Mouse (Mus musculus): Measurements from ENCODE around the gene Pbld2. TPM values are rescaled to one million over a fixed set of nuclear protein-coding genes. Genes with fewer than 3 reads are reported as not detected.

Gene Pbld2
- polyA plus RNA-seq, 1 experiment from 2014 or later, result 0.84 TPM

DNA sequence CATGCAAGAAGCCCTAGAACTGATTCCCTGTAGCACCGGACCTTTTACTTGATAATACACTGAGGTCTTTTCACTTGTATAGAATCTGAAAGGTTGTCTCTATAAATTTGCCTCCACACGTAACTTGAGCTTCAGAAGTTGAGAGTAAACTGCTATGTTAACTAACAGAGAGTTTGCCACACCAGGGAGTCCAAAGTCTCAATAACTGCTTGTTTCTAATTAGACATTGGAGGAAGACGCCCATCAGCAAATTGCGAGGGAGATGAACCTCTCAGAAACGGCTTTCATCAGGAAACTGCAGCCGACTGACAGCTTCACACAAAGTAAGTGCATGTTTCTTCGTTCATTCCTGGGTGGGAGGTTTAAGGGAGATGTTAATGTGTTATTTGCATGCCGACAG, 41.4 kb downstream of the Pbld2 start:
- 55% methylated on average over 8 of the region's 8 CpGs for WGBS
- Histone ChIP-seq H3K9ac (replicated peaks; ENCODE audit: low read length) (no peak overlapping the region), H3K4me2 (ENCODE audit: low read depth, low read length) (no peak overlapping the region), H3K36me3 (replicated peaks; ENCODE audit: control insufficient read depth, insufficient read depth, low read depth, low read length) (no peaks in the 10 kb centered on the region), H3K4me1 (ENCODE audit: control insufficient read depth, insufficient read depth, low read length) (no peaks in the 10 kb centered on the region), H3K9me3 (replicated peaks; ENCODE audit: control insufficient read depth, low read length) (no peaks in the 10 kb centered on the region), H3K4me3 (ENCODE audit: low read depth, low read length) (no peak overlapping the region), H3K27me3 (ENCODE audit: control insufficient read depth, insufficient read depth, low read length) (no peaks in the 10 kb centered on the region), H3K27ac (replicated peaks; ENCODE audit: low read depth, low read length) (no peak overlapping the region)
- DNase-seq (ENCODE audit: low spot score), result no peak
- ATAC-seq (replicated peaks; ENCODE audit: insufficient number of reproducible peaks, low FRiP score, low TSS enrichment, low read depth), result no peak

DNA sequence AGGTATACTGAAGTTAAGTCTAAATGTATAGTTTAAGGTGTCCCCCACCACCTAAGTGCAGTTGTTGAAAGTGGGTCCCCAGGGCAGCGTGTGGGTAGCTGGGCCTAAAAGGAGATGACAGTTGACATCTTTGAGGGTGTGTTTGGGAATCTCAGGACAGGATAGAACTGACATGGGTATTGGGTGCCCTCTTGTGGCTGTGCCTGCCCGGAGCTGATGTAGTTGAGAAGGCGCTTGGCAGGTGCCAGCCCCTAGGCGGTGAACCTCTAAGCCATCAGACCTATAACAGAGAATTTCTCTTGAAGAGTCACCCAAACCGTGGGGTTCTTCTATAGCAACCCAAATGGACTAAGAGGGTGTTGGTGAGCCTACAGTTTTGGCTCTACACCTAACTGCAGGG, 41.9 kb downstream of the Pbld2 start:
- Histone ChIP-seq H3K4me2 (ENCODE audit: low read depth, low read length) (no peak overlapping the region), H3K9me3 (replicated peaks; ENCODE audit: control insufficient read depth, low read length) (no peaks in the 10 kb centered on the region), H3K4me1 (ENCODE audit: control insufficient read depth, insufficient read depth, low read length) (no peaks in the 10 kb centered on the region), H3K27me3 (ENCODE audit: control insufficient read depth, insufficient read depth, low read length) (no peaks in the 10 kb centered on the region), H3K36me3 (replicated peaks; ENCODE audit: control insufficient read depth, insufficient read depth, low read depth, low read length) (no peaks in the 10 kb centered on the region), H3K4me3 (ENCODE audit: low read depth, low read length) (no peak overlapping the region), H3K27ac (replicated peaks; ENCODE audit: low read depth, low read length) (no peak overlapping the region), H3K9ac (replicated peaks; ENCODE audit: low read length) (no peak overlapping the region)
- peak; percentile 53; the same call in 1 of the 2 replicates for ATAC-seq (replicated peaks; ENCODE audit: insufficient number of reproducible peaks, low FRiP score, low TSS enrichment, low read depth)
- DNase-seq (ENCODE audit: low spot score), result peak; percentile 82
- WGBS, result 12% methylated on average over 5 of the region's 5 CpGs

DNA sequence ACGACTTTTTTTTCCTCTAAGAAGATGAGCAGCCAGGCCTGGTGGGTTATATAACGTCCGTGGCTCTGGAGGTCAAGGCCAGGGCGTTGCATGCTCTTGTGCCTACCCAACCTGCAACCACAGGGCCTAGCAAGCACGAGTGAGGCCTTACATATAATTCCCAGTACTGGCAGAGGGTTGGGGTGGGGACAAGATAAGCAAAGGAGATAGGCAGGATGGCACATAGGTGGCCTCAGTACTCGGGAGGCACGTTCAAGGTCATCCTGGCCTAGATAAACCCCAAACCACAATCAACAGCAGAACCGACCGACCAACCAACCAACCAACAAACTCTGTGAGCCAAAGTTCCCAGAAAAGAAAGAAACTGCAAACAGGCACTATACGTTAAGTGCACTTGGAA, 62.2 kb downstream of the Pbld2 start:
- DNase-seq (ENCODE audit: low spot score), result no peak
- ATAC-seq (replicated peaks; ENCODE audit: insufficient number of reproducible peaks, low FRiP score, low TSS enrichment, low read depth), result no peak
- H3K27ac ChIP-seq (replicated peaks; ENCODE audit: low read depth, low read length), result no peak overlapping the region
- H3K27me3 ChIP-seq (ENCODE audit: control insufficient read depth, insufficient read depth, low read length), result peaks cover 2% of the 10 kb centered on the region; the same call in 1 of the 2 replicates
- WGBS, result 86% methylated on average over 10 of the region's 10 CpGs
- H3K4me3 ChIP-seq (ENCODE audit: low read depth, low read length), result no peak overlapping the region
- H3K36me3 ChIP-seq (replicated peaks; ENCODE audit: control insufficient read depth, insufficient read depth, low read depth, low read length), result no peaks in the 10 kb centered on the region
- H3K9me3 ChIP-seq (replicated peaks; ENCODE audit: control insufficient read depth, low read length), result no peaks in the 10 kb centered on the region
- no peak overlapping the region for H3K9ac ChIP-seq (replicated peaks; ENCODE audit: low read length)
- H3K4me2 ChIP-seq (ENCODE audit: low read depth, low read length), result no peak overlapping the region
- H3K4me1 ChIP-seq (ENCODE audit: control insufficient read depth, insufficient read depth, low read length), result 0 out of 2 replicates have a peak, but pooled peaks cover 2% of the 10 kb centered on the region

DNA sequence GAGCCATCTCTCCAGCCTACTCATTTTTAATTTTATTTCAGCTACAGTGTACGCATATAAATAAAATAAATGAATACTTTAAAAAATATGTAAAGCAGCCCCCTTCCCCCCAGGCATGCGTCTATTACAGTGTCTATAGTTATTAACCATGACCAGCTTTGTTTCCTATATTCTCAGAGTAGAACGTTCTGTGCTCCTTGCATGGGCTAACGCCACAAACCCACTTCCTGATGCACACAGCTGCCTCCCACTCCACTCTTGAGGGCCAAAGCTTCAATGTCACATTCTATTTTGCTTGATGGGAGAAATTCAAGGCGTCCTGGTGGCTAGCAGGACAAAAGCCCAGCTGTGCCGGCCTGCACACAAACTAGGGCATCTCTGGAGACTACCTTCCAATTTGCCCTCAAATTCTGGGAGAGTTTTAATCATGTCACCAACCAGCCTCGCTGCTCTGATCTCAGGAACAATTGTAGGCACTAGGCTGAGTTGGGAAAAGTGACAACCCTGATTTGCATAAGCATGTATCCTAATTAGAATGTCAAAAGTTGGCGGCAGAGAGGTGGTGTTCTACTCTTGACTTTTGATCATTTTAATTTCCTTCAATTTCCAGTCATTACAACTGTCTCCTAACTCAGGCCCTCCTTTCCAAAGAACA, 65.1 kb downstream of the Pbld2 start:
- 28% methylated on average over 8 of the region's 8 CpGs for WGBS
- no peak; the same call in 1 of the 2 replicates for ATAC-seq (replicated peaks; ENCODE audit: insufficient number of reproducible peaks, low FRiP score, low TSS enrichment, low read depth)
- DNase-seq (ENCODE audit: low spot score), result peak; percentile 28

DNA sequence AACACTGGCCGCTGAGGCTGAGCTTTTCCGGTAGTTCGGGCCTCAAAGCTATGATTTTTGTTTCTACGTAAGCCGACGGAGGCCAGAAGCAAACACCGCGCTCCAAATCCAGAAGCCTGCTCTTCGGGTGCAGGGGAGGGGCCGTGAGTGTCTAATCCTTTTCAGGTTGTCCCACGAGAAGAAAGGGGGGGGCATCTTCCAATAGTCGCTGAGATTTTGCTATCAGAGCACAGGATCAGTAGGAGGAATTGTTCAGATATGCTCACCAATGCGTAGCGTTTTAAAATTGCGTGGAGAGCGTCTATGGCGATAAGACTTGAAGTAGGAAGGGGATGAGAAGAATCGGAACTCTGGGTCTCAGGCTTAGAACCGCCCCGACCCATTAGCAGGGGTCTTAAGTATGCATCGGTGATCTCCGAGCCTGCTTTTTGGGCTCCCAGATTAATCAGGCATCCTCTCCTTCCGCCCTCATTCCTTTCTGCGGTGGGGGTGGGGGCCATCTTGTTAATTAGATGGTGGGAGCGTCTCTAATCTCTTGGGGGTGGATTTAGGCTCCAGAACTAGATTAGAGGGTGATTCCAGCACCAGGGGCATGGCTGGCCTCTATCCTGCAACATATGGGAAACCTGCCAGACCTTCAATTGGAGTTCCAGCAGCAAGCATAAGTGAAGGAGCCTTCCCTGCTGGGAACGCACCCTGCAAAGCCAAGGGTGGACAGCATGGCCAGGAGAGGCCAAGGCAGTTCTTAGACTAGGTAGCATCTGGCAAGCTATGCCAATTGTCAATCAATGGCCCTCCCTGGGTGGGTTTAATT, 65.8 kb downstream of the Pbld2 start:
- Histone ChIP-seq H3K27ac (replicated peaks; ENCODE audit: low read depth, low read length) (no peak overlapping the region), H3K4me3 (ENCODE audit: low read depth, low read length) (peak overlapping the region; percentile 27), H3K4me2 (ENCODE audit: low read depth, low read length) (peak overlapping the region; percentile 57), H3K4me1 (ENCODE audit: control insufficient read depth, insufficient read depth, low read length) (0 out of 2 replicates have a peak, but pooled peaks cover 2% of the 10 kb centered on the region), H3K36me3 (replicated peaks; ENCODE audit: control insufficient read depth, insufficient read depth, low read depth, low read length) (no peaks in the 10 kb centered on the region), H3K9me3 (replicated peaks; ENCODE audit: control insufficient read depth, low read length) (no peaks in the 10 kb centered on the region), H3K27me3 (ENCODE audit: control insufficient read depth, insufficient read depth, low read length) (peaks cover 2% of the 10 kb centered on the region; the same call in 1 of the 2 replicates), H3K9ac (replicated peaks; ENCODE audit: low read length) (peak overlapping the region; percentile 47)
- WGBS, result 5% methylated on average over 26 of the region's 26 CpGs
- ATAC-seq (replicated peaks; ENCODE audit: insufficient number of reproducible peaks, low FRiP score, low TSS enrichment, low read depth) (no peak), DNase-seq (ENCODE audit: low spot score) (peak; percentile 36)

More for the DNA sequence above, 65.1 kb downstream of the Pbld2 start:
- Histone ChIP-seq H3K4me1 (ENCODE audit: control insufficient read depth, insufficient read depth, low read length) (0 out of 2 replicates have a peak, but pooled peaks cover 2% of the 10 kb centered on the region), H3K4me2 (ENCODE audit: low read depth, low read length) (peak overlapping the region; percentile 57), H3K27me3 (ENCODE audit: control insufficient read depth, insufficient read depth, low read length) (peaks cover 2% of the 10 kb centered on the region; the same call in 1 of the 2 replicates), H3K9ac (replicated peaks; ENCODE audit: low read length) (no peak overlapping the region), H3K9me3 (replicated peaks; ENCODE audit: control insufficient read depth, low read length) (no peaks in the 10 kb centered on the region), H3K36me3 (replicated peaks; ENCODE audit: control insufficient read depth, insufficient read depth, low read depth, low read length) (no peaks in the 10 kb centered on the region), H3K4me3 (ENCODE audit: low read depth, low read length) (no peak overlapping the region), H3K27ac (replicated peaks; ENCODE audit: low read depth, low read length) (no peak overlapping the region)

DNA sequence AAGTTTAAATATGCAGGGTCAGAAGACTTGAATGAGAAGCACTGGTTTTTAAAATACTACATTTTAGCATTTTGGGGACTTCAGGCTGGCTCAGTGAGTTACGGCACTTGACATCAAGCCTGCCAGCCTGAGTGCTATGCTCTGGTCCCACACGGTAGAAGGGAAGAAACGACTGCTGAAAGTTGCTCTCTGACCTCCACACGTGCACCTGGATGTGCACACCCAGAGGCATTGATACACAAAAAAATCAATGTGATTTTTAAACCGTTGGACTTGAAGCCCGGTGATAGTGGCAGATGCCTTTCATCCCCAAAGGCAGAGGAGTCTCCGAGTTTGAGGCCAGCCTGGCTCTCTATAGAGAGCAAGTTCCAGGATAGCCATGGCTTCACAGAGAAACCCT, 67.8 kb downstream of the Pbld2 start:
- Histone ChIP-seq H3K4me3 (ENCODE audit: low read depth, low read length) (no peak overlapping the region), H3K4me2 (ENCODE audit: low read depth, low read length) (no peak overlapping the region), H3K27me3 (ENCODE audit: control insufficient read depth, insufficient read depth, low read length) (peaks cover 2% of the 10 kb centered on the region; the same call in 1 of the 2 replicates), H3K9ac (replicated peaks; ENCODE audit: low read length) (no peak overlapping the region), H3K9me3 (replicated peaks; ENCODE audit: control insufficient read depth, low read length) (no peaks in the 10 kb centered on the region), H3K36me3 (replicated peaks; ENCODE audit: control insufficient read depth, insufficient read depth, low read depth, low read length) (no peaks in the 10 kb centered on the region), H3K27ac (replicated peaks; ENCODE audit: low read depth, low read length) (no peak overlapping the region), H3K4me1 (ENCODE audit: control insufficient read depth, insufficient read depth, low read length) (0 out of 2 replicates have a peak, but pooled peaks cover 2% of the 10 kb centered on the region)
- 71% methylated on average over 7 of the region's 7 CpGs for WGBS
- no peak for ATAC-seq (replicated peaks; ENCODE audit: insufficient number of reproducible peaks, low FRiP score, low TSS enrichment, low read depth)
- DNase-seq (ENCODE audit: low spot score), result no peak

DNA sequence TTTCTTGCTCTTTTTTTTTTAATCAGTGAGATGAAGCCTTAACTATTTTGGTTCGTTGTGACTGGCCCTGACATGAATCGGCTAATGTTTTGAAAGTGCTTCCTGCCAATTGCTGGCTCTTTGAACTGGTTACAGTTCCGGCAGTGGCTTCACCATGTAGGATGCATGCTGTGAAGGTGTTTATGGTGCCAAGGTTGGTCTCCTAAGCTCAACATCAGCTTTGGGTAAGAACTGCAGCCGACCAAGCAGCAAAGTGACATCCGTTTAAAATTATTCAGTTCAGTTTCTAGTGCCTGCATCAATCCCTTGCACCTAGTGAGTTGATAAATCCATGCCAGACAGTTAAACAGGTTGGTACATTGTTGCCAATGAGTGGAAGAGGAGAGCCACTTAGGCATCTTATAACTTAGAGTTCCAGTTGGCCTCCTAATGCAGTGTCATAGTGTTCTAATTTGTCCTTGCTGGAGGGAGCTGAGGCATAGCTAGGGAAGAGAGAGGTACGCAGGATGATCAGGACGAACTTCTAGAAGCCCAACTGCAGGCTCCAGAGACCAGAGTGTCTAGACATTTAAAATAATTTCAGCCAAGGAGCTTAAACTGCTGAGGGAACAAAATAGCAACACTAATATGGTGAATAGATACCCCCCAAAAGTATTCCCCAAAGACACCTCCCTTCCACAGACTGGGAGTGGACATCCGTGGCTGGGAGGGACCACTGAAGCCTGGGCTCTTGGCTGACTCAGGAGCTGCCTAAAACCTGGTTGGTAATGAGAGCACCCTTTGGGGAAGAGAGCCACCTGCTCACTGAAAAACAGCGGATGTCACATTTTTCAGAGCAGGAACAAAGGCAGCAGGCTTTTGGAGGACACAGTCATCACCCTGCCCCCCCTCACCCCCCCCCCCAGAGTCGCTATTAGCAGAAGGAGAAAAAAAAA, 68.8 kb downstream of the Pbld2 start:
- H3K4me2 ChIP-seq (ENCODE audit: low read depth, low read length), result no peak overlapping the region
- H3K36me3 ChIP-seq (replicated peaks; ENCODE audit: control insufficient read depth, insufficient read depth, low read depth, low read length), result no peaks in the 10 kb centered on the region
- H3K27me3 ChIP-seq (ENCODE audit: control insufficient read depth, insufficient read depth, low read length), result peaks cover 2% of the 10 kb centered on the region; the same call in 1 of the 2 replicates
- 0 out of 2 replicates have a peak, but pooled peaks cover 2% of the 10 kb centered on the region for H3K4me1 ChIP-seq (ENCODE audit: control insufficient read depth, insufficient read depth, low read length)
- no peaks in the 10 kb centered on the region for H3K9me3 ChIP-seq (replicated peaks; ENCODE audit: control insufficient read depth, low read length)
- H3K4me3 ChIP-seq (ENCODE audit: low read depth, low read length), result no peak overlapping the region
- H3K27ac ChIP-seq (replicated peaks; ENCODE audit: low read depth, low read length), result no peak overlapping the region
- ATAC-seq (replicated peaks; ENCODE audit: insufficient number of reproducible peaks, low FRiP score, low TSS enrichment, low read depth) (no peak), DNase-seq (ENCODE audit: low spot score) (no peak)
- H3K9ac ChIP-seq (replicated peaks; ENCODE audit: low read length), result no peak overlapping the region
- 76% methylated on average over 10 of the region's 10 CpGs for WGBS
